Mouse (Mus musculus) common myeloid progenitor, adult 5-6 weeks (primary cell): ENCODE results near the gene Plet1. TPM values are rescaled to one million over a fixed set of nuclear protein-coding genes. Genes with fewer than 3 reads are reported as not detected.

ENCODE experiments used
- ATAC-seq: replicated peaks from 2 replicates; pipeline ENCODE4 v1.8.0; 2016; ENCODE audit warnings: low read depth, mild to moderate bottlenecking, moderate TSS enrichment, inconsistent platforms; ENCODE audit not compliant: poor library complexity, severe bottlenecking
- total RNA-seq: library from RNA; stranded (forward); fragments of 200-1000, 187-1606 nt; gene quantifications from 2 replicates; pipeline ENCODE4 v1.2.3, GENCODE M21; 2017

The Plet1 gene
- not detected in 2 replicates for total RNA-seq

DNA sequence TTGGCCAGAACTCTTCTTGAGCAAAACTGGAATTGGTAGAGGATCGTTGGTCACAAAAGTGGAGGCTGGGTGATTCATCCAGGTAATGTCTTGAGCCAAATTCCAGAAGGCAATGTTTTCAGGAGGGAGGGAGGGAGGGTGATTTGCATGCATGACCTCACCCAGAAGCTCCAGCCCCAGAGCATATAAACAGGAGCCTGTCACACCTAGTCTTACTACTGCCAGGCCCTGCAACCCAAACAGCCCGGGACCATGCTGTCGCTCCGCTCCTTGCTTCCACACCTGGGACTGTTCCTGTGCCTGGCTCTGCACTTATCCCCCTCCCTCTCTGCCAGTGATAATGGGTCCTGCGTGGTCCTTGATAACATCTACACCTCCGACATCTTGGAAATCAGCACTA, at the start of gene Plet1:
Gene Plet1 (plus strand): TSS at position 215 of the 400 bp plus-strand sequence.
- ATAC-seq, result no peak

DNA sequence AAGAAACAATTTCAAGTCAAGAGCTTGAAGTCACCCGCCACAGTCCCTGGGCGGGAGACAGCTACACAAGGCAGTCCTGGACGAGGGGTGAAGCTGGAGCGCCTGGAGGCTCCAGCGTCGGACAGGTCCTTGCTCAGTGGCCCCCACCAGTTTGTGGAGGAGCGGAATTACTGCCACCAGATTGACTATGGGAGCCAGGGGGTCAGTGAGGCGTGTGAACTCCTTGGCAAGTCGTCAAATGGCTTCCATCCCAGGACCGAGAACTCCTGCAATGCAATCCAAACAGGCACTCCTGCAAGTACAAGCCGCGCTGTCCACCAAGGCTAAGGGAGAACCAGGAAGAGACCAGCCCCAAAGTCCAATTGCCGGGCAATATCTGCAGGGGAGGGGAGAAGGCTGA, 45.3 kb upstream of the Plet1 start:
- ATAC-seq, result no peak

DNA sequence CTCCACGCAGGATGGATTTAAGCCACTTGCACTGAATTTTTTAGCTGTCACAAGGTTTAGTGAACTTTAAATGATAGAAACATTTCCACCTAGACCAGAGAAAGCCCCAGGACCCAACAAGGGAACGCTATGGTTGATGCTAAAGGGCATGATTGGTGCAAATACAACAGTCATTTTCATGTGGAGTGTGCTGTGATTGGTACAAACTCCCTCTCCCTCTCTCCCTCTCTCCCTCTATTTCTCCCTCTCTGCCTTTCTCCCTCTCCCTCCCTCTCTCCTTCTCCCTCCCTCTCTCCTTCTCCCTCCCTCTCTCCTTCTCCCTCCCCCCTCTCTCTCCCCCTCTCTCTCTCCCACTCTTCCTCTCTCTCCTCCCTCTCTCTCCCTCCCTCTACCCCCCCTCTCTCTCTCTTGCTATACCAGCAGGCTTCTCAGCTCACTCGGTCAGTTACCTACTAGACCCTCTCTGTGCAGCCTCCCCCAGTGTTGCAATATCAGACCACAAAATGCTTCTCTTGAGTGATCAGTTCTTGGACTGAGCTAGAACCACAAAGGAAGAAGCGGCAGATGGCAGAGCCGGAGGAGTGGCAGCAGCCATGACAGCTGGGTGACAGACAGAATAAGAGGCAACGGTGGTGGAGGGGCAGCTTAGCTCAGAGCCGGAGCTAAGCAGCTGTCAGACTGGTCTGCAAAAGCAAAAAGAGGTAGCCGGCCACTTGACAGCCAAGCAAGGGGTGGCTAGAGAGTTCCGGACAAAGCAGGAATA, 42.7 kb upstream of the Plet1 start:
- peak; percentile 87 for ATAC-seq

DNA sequence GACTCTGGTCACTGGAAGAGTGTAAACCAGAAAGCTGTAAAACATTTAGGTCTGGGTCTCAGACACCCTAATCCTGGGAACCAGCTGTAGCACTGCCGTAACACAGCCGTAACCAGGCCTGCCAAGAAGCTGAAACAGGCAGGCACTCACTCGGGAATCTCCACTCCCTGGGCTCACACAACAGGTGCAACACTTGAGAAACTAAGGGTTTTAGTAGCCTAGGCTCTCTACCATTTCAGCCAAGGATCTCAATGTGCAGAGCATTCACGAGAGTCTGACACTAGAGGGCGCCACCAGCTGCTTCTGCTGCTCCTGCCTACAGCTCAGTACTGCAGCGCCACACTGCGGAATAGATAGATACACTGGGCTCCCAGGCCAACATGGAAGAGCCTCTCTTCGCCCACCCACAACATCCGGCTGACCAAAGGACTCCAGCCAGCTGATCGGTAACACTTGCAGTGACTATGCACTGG, 42.0 kb upstream of the Plet1 start:
- peak; percentile 86 for ATAC-seq

DNA sequence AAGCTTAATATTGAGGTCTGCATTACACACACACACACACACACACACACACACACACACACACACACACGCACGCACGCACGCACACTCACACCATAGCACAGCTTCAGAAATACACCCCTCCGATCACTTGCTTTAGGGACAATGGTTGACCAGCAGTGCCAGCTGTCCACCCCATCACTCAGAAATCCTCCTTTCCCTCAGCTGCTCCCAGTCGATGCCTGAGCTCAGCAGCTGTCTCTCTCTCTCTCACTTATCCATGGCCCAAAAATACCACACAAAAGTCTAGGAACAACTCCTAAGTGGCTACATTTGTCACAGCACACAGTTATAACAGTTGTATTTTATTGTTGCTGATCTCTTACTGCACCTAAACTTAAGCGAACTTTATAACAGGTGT, 36.7 kb upstream of the Plet1 start:
- ATAC-seq, result no peak

DNA sequence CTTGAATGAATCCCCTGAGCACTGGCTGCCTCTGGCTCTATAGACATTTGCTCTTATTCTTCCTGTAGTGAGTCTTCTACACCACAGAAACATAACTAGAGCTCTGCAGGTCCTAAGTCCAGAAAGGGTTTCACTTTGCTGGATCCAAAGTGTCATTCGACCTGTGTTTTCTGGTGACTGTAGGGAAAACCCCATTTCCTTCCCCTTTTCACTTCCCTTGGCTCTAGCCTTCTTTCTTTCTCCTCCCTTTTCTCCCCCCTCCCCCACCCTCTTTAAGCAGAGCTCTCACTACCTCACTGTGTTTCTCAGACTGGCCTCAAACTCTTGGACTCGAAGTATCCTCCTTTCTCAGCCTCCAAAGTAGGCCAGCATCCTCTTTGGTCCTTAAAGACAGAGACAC, 34.8 kb upstream of the Plet1 start:
- ATAC-seq, result 0 out of 2 replicates have a peak, but pooled peaks have one; percentile 11

DNA sequence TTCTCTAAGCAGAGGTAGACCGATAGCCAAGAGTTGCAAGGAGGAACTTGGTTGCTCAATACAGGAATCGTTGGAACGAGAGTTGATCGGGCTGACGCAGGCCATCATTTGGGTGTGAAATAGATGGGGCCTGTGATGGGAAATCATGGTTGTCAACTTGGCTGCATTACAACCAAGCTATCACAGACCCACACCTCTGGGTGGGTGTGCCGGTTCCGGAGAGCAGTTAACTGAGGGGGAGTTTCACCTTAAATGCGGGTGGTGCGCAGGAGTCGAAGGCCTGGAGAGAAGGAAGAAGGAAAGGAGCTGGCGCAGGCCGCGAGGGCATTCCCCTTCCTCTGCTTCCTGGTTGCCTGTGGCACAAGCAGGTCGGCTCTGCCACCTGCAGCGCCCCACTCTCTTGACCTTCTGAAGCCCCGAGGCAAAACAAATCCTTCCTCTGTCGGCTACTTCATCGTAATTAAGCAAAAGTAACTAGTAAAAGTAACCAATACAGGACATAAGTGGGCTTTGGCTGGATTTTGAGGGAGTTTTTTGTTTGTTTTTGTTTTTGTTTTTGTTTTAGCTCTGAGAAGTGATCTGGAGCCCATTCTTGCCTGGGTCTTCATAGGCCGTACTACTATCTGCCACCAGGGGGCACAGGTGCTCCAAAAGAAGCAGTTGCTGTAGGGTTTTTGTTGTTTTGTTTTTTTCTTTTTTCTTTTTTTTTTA, 31.7 kb upstream of the Plet1 start:
- ATAC-seq, result peak; percentile 70

DNA sequence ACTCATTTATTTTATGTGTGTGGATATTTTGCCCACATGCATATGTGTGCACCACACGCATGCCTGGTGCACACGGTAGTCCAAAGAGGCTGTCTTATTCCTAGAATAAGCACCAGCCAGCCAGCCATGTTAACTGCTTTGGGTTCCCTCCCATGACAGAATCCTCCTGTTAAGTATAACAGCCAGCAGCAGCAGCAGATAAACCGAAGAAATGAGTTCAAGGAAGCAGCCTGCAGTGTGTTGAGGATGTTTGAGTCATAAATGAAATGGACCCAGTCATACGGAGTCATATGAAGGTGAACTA, 31.2 kb upstream of the Plet1 start:
- no peak; the same call in 1 of the 2 replicates for ATAC-seq

DNA sequence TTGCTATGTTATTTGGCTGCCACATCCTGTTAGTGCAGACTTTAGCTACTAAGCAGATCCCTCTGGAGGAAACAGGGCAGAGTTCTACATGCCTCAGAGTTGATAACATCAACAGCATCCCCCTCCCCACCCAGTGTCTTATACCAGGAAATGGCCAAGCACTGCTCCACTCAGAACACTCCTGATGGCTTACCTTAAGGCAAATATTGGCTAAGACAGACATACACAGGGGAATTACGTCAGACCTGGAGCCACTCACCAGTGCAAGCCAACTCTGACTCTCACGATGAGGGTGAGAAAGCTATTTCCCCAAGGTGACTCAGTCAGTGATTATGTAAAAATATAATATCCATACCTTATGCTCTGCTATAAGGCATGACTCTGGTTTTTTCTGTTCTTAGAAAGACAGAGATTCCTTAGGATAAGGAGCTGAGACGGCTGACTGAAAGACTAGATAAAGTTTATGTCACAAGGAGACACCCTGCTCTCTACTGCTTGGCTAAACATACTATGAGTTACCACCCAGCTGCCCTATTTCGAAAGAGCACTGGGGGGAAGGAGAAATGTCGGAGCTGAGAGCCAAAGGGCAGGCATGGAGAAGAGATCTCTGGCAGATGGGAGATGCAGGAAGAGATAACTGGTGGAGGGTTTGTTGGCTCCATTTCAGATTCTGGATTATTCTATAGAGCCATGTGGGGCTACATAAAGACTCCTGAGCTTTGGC, 23.8 kb upstream of the Plet1 start:
- 0 out of 2 replicates have a peak, but pooled peaks have one; percentile 52 for ATAC-seq

DNA sequence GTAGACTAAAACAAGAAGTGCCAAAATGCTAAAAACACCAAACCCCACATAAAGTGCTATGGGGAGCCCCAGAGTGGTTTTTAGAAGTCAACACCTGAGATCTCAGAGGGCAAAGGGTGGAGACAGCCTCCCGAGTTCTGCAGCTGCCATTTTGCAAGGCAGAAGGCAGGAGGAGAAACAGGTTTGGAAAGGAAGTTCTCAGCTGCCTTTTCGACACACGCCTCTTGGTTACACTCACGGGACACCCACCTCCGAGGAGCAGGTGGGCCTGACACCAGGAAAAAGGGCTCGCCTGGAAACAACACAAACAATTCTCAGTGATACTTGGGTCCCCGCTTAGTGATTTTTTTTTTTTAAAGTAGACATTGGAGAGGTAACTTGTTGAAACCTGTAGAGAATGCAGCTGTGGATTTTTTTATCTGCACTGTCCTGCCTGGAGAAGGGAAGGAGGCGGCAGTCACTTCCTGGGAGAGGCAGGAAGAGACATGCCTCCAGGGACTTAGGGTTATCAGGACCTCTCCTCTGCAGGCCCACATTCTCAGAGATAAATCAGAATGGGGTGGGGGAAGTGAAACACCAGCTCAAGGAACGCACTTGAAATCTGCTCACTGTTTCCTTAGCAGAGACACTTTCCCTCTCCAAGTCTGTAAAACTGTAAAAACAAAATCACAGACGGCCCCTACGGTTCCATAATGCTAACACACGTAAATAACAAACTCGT, 23.0 kb upstream of the Plet1 start:
- no peak for ATAC-seq

DNA sequence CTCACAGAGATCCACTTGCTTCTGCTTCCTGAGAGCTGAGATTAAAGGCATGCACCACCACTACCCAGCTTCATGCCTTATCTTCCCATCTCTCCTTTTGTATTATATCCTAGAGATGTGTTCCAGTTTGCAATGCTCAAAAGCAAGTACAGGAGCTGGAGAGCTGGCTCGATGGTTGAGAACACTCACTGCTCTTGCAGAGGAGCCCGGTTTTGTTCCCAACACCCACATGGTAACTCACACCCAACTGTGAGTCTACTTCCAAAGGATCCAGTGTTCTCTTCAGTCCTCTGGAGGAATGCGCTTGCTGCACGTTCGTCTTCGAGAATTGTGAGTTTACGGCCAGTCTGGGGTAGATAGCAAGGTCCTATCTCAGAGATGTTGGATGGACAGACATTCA, 19.0 kb upstream of the Plet1 start:
- ATAC-seq, result no peak

DNA sequence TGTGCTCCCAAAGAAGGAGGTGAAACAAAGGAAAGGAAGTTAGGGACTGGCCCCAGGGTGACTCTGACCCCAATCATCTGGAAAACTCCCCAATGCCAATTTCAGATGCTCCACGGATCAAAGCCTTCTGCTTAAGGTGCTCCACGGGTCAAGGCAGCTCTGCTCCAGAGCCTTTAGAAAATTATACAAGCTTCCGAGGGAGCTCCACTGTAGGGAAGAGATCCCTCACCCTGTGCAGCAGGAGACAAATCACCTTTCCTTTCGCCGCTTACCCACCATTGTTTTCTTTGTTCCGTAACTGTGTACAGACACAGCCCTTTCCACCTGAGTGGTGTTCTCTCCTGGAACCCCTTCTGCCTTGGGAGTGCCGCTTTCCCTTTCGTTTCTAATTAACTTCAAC, 18.6 kb upstream of the Plet1 start:
- no peak for ATAC-seq

DNA sequence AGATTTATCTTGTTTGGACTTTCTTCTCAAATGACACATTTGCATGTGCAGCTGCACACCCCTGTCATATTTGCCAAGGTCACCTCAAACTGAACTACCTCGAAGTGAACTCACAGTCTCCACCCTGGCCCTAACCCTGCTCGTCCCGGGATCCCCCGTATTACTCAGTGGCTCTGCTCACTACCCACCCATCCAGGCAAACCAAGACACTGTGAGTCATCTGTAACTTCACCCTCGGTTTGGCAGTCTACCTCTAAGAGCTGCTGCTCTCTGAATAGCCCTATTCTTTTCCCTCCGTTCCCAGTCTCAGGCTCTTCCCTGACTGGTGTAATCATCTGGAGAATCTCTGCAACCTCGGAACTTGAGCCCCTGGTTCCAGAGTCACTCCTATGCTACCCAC, 17.7 kb upstream of the Plet1 start:
- ATAC-seq, result no peak

DNA sequence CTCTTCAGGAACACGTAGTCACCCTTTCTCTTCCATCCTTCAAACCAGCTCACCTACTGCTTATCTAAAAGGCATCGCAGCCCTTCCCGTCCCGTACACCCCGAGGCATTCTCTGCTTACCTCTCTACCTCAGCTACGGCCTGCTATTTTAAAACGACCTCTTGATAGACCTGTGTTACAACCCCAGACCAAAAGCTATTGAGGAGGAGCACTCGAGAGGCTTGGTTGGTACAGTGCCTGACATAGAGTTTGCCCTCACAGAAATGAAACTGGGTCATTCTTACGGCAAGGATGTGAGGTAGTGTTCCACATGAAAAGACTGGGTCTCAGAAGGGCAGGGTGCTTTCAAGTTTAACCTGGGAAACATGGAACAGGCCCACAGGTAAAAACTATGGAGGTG, 17.1 kb upstream of the Plet1 start:
- no peak for ATAC-seq

DNA sequence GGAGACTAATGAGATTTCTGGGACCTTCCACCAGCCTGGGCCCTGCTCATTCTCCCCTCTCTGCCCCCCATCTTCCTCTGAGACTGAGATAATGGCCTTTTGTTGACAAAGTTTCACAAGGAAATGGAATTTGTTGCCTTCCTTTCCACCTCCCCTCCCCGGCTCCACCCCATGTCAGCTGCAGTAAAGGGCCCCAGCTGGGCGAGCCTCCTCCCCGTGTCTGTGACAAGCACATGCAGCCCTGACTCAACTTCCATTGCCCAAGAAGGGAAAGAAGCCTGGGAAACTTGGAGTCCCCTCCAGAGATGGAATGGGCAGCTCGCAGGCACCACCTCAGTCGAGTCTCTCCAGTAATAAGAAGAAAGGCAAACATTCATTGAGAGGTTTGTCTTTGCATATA, 15.5 kb upstream of the Plet1 start:
- ATAC-seq, result no peak

DNA sequence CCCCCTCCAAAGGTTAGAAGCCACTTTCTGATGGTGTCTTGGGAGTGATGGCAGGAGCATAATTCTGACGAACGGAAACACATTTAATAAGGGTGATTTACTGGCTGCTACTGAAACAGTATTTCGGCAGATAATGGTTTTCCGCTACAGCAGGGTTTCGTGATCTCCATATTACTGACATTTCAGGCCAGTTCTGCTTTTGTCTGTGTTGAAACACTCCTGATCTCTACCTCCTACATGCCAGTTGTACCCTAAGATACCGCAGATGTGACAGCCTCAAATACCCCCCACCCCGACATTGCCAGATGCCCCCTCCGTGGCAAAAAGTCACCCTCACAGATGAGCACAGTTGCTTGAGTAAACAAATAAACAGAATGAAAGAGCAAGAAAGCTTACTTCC, 14.8 kb upstream of the Plet1 start:
- ATAC-seq, result peak; percentile 50

DNA sequence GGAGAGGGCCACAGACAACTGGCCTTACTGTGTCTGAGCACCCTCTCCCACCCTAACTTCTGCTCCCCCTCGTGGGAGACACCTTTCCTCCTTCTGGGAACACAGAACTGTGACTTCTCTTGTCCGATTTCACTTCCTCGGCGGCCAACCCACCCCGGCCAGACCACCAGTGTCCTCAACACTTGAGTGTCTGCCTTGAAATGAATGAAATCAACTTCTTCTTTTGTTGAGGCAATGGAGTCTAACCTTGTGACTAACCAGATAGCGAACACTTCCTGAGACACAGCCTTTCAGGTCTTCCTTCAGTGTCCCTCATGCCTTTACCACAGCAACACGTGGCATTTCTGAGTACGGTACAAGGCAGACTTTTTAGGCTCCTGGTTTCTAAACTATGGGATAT, 11.6 kb upstream of the Plet1 start:
- ATAC-seq, result peak; percentile 75

DNA sequence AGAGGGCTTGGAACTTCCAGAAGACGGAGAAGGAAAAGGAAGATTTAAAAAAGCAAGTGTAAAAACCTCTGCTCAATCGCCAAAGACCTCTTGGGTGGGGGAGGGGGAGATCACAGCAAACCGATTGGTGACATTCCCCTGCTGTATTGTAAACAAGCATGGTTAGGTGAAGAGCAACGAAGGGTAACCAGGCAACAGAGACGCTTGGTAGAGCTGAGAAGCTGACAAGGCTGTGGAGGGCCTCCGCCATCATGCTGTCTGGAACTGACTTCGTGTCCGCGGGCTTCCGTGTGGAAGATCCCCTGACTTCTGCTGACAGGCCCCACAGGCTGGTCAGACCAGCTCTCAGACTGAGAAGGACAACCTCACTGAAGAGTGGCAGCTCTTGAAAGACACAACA, 8.8 kb upstream of the Plet1 start:
- no peak for ATAC-seq

DNA sequence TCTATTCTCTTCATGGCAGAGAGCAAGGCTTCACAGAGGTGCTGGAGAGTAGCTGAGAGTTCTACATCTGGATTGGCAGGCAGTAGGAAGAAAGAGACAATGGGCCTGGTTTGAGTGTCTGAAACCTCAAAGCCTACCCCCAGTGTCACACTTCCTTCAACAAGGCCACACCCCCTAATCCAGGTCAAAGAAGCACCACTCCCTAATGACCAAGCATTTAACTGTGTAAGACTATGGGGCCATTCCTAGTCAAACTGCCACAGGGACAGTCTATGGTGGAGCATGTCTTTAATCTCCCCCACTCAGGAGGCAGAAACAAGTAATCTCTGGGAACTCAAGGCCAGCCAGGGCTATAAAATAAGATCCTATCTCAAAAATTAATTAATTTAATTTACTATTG, 3.5 kb upstream of the Plet1 start:
- ATAC-seq, result 0 out of 2 replicates have a peak, but pooled peaks have one; percentile 15

DNA sequence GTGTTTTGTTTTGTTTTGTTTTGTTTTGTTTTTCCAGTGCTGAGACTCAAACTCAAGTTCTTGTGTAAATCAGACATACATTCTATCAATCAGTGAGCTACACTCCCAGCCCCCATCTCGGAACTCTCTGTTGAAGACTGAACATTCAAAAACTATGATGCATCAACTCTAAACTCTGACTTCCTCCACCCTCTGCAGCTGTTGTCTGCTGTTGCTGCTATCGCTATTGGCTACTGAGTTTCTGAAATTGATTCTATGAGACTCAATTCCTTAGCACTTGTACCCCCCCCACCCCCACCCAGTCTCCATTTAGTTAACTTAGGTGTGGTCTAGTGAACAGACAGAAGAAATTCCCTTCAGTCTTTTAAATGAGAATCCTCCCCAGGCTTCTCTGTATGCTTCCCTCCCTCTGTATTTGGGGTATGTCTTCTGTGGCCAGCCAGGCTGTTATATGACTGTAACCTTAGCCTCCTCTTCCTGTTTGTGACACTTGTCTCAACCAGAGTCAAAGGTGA, 2.7 kb upstream of the Plet1 start:
- ATAC-seq, result no peak
